Mouse (Mus musculus): Measurements from ENCODE around the gene Rcbtb2. TPM values are rescaled to one million over a fixed set of nuclear protein-coding genes. Genes with fewer than 3 reads are reported as not detected.

Gene Rcbtb2
- polyA plus RNA-seq, 1 experiment: 138 TPM

GRCm38 (mm10) chr14:73123786-73124185, 949 bp downstream of the Rcbtb2 start:
- Histone ChIP-seq H3K4me1 (ENCODE audit: control insufficient read depth, insufficient read depth, insufficient read length, low read length) (peaks cover 15% of the 10 kb centered on the region), H3K4me3 (ENCODE audit: insufficient read depth, low read depth, low read length) (no peak overlapping the region), H3K27ac (replicated peaks; ENCODE audit: low read depth, low read length) (peak overlapping the region; percentile 66; the same call in 1 of the 2 replicates)

- peak overlapping the region; percentile 47 for H3K4me3 ChIP-seq (ENCODE audit: insufficient read depth, low read depth, low read length)
- H3K27ac ChIP-seq (replicated peaks; ENCODE audit: low read depth, low read length): peak overlapping the region; percentile 98
Measured at GRCm38 (mm10) chr14:73130519-73130918, 7.7 kb downstream of the Rcbtb2 start.

GRCm38 (mm10) chr14:73131856-73132410, 9.1 kb downstream of the Rcbtb2 start:
- H3K4me1 ChIP-seq (ENCODE audit: control insufficient read depth, insufficient read depth, insufficient read length, low read length): peaks cover 5% of the 10 kb centered on the region
- H3K27ac ChIP-seq (replicated peaks; ENCODE audit: low read depth, low read length): peak overlapping the region; percentile 81
- H3K4me3 ChIP-seq (ENCODE audit: insufficient read depth, low read depth, low read length): peak overlapping the region; percentile 2; the same call in 1 of the 2 replicates

More at GRCm38 (mm10) chr14:73130519-73130918, 7.7 kb downstream of the Rcbtb2 start:
- H3K4me1 ChIP-seq (ENCODE audit: control insufficient read depth, insufficient read depth, insufficient read length, low read length): peaks cover 5% of the 10 kb centered on the region

GRCm38 (mm10) chr14:73132731-73133130, 9.9 kb downstream of the Rcbtb2 start:
- Histone ChIP-seq H3K27ac (replicated peaks; ENCODE audit: low read depth, low read length) (no peak overlapping the region), H3K4me3 (ENCODE audit: insufficient read depth, low read depth, low read length) (no peak overlapping the region)

GRCm38 (mm10) chr14:73137234-73137633, 14.4 kb downstream of the Rcbtb2 start:
- Histone ChIP-seq H3K27ac (replicated peaks; ENCODE audit: low read depth, low read length) (no peak overlapping the region), H3K4me1 (ENCODE audit: control insufficient read depth, insufficient read depth, insufficient read length, low read length) (no peaks in the 10 kb centered on the region; the same call in 1 of the 2 replicates), H3K4me3 (ENCODE audit: insufficient read depth, low read depth, low read length) (no peak overlapping the region)

More at GRCm38 (mm10) chr14:73132731-73133130, 9.9 kb downstream of the Rcbtb2 start:
- peaks cover 5% of the 10 kb centered on the region for H3K4me1 ChIP-seq (ENCODE audit: control insufficient read depth, insufficient read depth, insufficient read length, low read length)

GRCm38 (mm10) chr14:73138483-73138882, 15.6 kb downstream of the Rcbtb2 start:
- Histone ChIP-seq H3K27ac (replicated peaks; ENCODE audit: low read depth, low read length) (no peak overlapping the region), H3K4me3 (ENCODE audit: insufficient read depth, low read depth, low read length) (no peak overlapping the region), H3K4me1 (ENCODE audit: control insufficient read depth, insufficient read depth, insufficient read length, low read length) (no peaks in the 10 kb centered on the region; the same call in 1 of the 2 replicates)

GRCm38 (mm10) chr14:73139866-73140265, 17.0 kb downstream of the Rcbtb2 start:
- peaks cover 4% of the 10 kb centered on the region; the same call in 1 of the 2 replicates for H3K4me1 ChIP-seq (ENCODE audit: control insufficient read depth, insufficient read depth, insufficient read length, low read length)
- no peak overlapping the region for H3K4me3 ChIP-seq (ENCODE audit: insufficient read depth, low read depth, low read length)
- no peak overlapping the region for H3K27ac ChIP-seq (replicated peaks; ENCODE audit: low read depth, low read length)

GRCm38 (mm10) chr14:73141800-73142199, 19.0 kb downstream of the Rcbtb2 start:
- H3K4me3 ChIP-seq (ENCODE audit: insufficient read depth, low read depth, low read length): no peak overlapping the region
- H3K27ac ChIP-seq (replicated peaks; ENCODE audit: low read depth, low read length): no peak overlapping the region
- peaks cover 4% of the 10 kb centered on the region; the same call in 1 of the 2 replicates for H3K4me1 ChIP-seq (ENCODE audit: control insufficient read depth, insufficient read depth, insufficient read length, low read length)

GRCm38 (mm10) chr14:73142421-73142895, 19.6 kb downstream of the Rcbtb2 start:
- H3K4me3 ChIP-seq (ENCODE audit: insufficient read depth, low read depth, low read length): peak overlapping the region; percentile 82

GRCm38 (mm10) chr14:73142896-73143709, 20.3 kb downstream of the Rcbtb2 start:
- peaks cover 4% of the 10 kb centered on the region; the same call in 1 of the 2 replicates for H3K4me1 ChIP-seq (ENCODE audit: control insufficient read depth, insufficient read depth, insufficient read length, low read length)
- H3K4me3 ChIP-seq (ENCODE audit: insufficient read depth, low read depth, low read length): peak overlapping the region; percentile 82
- peak overlapping the region; percentile 94 for H3K27ac ChIP-seq (replicated peaks; ENCODE audit: low read depth, low read length)

More at GRCm38 (mm10) chr14:73142421-73142895, 19.6 kb downstream of the Rcbtb2 start:
- peak overlapping the region; percentile 94 for H3K27ac ChIP-seq (replicated peaks; ENCODE audit: low read depth, low read length)
- H3K4me1 ChIP-seq (ENCODE audit: control insufficient read depth, insufficient read depth, insufficient read length, low read length): peaks cover 4% of the 10 kb centered on the region; the same call in 1 of the 2 replicates

- Histone ChIP-seq H3K4me3 (ENCODE audit: insufficient read depth, low read depth, low read length) (peak overlapping the region; percentile 82), H3K4me1 (ENCODE audit: control insufficient read depth, insufficient read depth, insufficient read length, low read length) (peaks cover 4% of the 10 kb centered on the region; the same call in 1 of the 2 replicates), H3K27ac (replicated peaks; ENCODE audit: low read depth, low read length) (peak overlapping the region; percentile 94)
Measured at GRCm38 (mm10) chr14:73143710-73144420, 21.0 kb downstream of the Rcbtb2 start.

GRCm38 (mm10) chr14:73145531-73145930, 22.7 kb downstream of the Rcbtb2 start:
- Histone ChIP-seq H3K4me1 (ENCODE audit: control insufficient read depth, insufficient read depth, insufficient read length, low read length) (peaks cover 6% of the 10 kb centered on the region), H3K4me3 (ENCODE audit: insufficient read depth, low read depth, low read length) (no peak overlapping the region), H3K27ac (replicated peaks; ENCODE audit: low read depth, low read length) (no peak overlapping the region)

GRCm38 (mm10) chr14:73146721-73147120, 23.9 kb downstream of the Rcbtb2 start:
- no peak overlapping the region for H3K27ac ChIP-seq (replicated peaks; ENCODE audit: low read depth, low read length)
- peaks cover 6% of the 10 kb centered on the region for H3K4me1 ChIP-seq (ENCODE audit: control insufficient read depth, insufficient read depth, insufficient read length, low read length)
- H3K4me3 ChIP-seq (ENCODE audit: insufficient read depth, low read depth, low read length): no peak overlapping the region

GRCm38 (mm10) chr14:73148125-73148524, 25.3 kb downstream of the Rcbtb2 start:
- no peak overlapping the region for H3K4me3 ChIP-seq (ENCODE audit: insufficient read depth, low read depth, low read length)
- H3K27ac ChIP-seq (replicated peaks; ENCODE audit: low read depth, low read length): no peak overlapping the region
- H3K4me1 ChIP-seq (ENCODE audit: control insufficient read depth, insufficient read depth, insufficient read length, low read length): peaks cover 6% of the 10 kb centered on the region

- Histone ChIP-seq H3K4me3 (ENCODE audit: insufficient read depth, low read depth, low read length) (no peak overlapping the region), H3K27ac (replicated peaks; ENCODE audit: low read depth, low read length) (0 out of 2 replicates have a peak overlapping the region, but pooled peaks have one; percentile 20), H3K4me1 (ENCODE audit: control insufficient read depth, insufficient read depth, insufficient read length, low read length) (peaks cover 2% of the 10 kb centered on the region; the same call in 1 of the 2 replicates)
Measured at GRCm38 (mm10) chr14:73161303-73161702, 38.5 kb downstream of the Rcbtb2 start.

Data from brown adipose tissue, adult 24 weeks (tissue).